Mouse (Mus musculus): ENCODE results near the gene Gon7.

- TF ChIP-seq HCFC1 (IDR thresholded peaks at IDR 0.05; ENCODE audit: borderline replicate concordance, insufficient read depth, low read length) (no peak), CHD2 (IDR thresholded peaks at IDR 0.05; ENCODE audit: low read depth, low read length) (no peak)
Measured at GRCm38 (mm10) chr12:102743036-102743588, 14.5 kb downstream of the Gon7 start.
